Mouse (Mus musculus) spleen, adult 18-20 months (tissue): Measurements from ENCODE around the gene Zfp507.

Source experiments
- DNase-seq, 2 experiments: peaks; one replicate each; pipeline ENCODE4 v3.0.0; 2022; ENCODE audit warnings: mixed read lengths in 2 of 2

The Zfp507 gene

GRCm38 (mm10) chr7:35732585-35733059, 70.2 kb downstream of the Zfp507 start:
- DNase-seq: no peak

- DNase-seq: no peak
These were observed 73.2 kb downstream of the Zfp507 start for GRCm38 (mm10) chr7:35729621-35730031.

- no peak for DNase-seq
These were observed 74.4 kb downstream of the Zfp507 start for GRCm38 (mm10) chr7:35728376-35728775.

- DNase-seq: no peak
These were observed 79.8 kb downstream of the Zfp507 start for GRCm38 (mm10) chr7:35723035-35723434.
